Mouse (Mus musculus) embryonic facial prominence, embryonic 12.5 days (tissue): ENCODE measurements around the gene Cd79b. TPM values are rescaled to one million over a fixed set of nuclear protein-coding genes. Genes with fewer than 3 reads are reported as not detected.

Experiments used
- ATAC-seq: fragments of 200-750 bp; cut with Nextera tagmentation; 2 replicates; pipeline ENCODE4 v1.8.0; 2017; ENCODE audit not compliant: insufficient number of reproducible peaks, insufficient read depth, low FRiP score, low TSS enrichment
- H3K27ac ChIP-seq: fragments of 300-500 bp; sonication (generic); 2 replicates; pipeline ENCODE4 v1.5.1; 2016; ENCODE audit warnings: mild to moderate bottlenecking
- H3K27me3 ChIP-seq: fragments of 300-500 bp; sonication (generic); 2 replicates; pipeline ENCODE4 v1.6.1; 2016; ENCODE audit warnings: mild to moderate bottlenecking, moderate library complexity
- H3K36me3 ChIP-seq: fragments of 300-500 bp; sonication (generic); 2 replicates; pipeline ENCODE4 v1.6.1; 2016; ENCODE audit warnings: mild to moderate bottlenecking
- H3K4me1 ChIP-seq: fragments of 300-500 bp; sonication (generic); 2 replicates; pipeline ENCODE4 v1.6.1; 2016
- H3K4me2 ChIP-seq: fragments of 300-500 bp; sonication (generic); replicated peaks from 2 replicates; pipeline ENCODE4 v1.6.1; 2016; ENCODE audit warnings: mild to moderate bottlenecking, moderate library complexity
- H3K4me3 ChIP-seq: fragments of 300-500 bp; sonication (generic); 2 replicates; pipeline ENCODE4 v1.5.1; 2016; ENCODE audit warnings: mild to moderate bottlenecking
- H3K9ac ChIP-seq: fragments of 300-500 bp; sonication (generic); 2 replicates; pipeline ENCODE4 v1.6.1; 2016; ENCODE audit warnings: mild to moderate bottlenecking, moderate library complexity
- H3K9me3 ChIP-seq: fragments of 300-500 bp; sonication (generic); 2 replicates; pipeline ENCODE4 v1.6.1; 2016; ENCODE audit warnings: mild to moderate bottlenecking, moderate library complexity
- WGBS: fragments of 180-500 bp; shearing (Covaris S2); methylation state at CpG from one replicate; pipeline ENCODE4 v1.1.7; 2016; 5-methylcytosine and 5-hydroxymethylcytosine counted together
- polyA plus RNA-seq: library from polyadenylated mRNA; unstranded; fragments of >200 nt; fragmentation: Nextera tagmentation; extraction: Ambion mirVana; gene quantifications from 2 replicates; pipeline ENCODE4 v1.2.1, GENCODE M21; 2016

Gene Cd79b
- polyA plus RNA-seq, 1 experiment from 2014 or later: 1.7 TPM

DNA sequence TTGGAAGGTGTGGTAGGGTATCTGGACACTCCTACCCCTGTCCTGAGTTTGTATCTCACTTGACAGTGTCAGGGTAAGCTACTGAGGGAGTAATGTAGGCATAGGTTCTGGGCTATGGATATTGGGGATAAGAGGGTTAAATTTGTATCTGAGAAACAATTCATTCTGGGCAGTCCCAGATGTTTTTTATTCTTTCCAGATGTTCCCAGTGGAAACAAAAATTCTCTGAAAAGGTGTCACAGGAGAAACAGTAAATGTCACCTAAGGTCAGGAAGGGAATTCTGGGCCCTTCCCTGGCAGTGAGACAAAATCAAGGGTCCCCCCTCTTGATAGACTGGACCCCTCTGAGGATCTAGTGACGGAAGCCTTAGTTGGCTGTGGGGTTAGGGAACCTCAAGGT, 1.9 kb upstream of the Cd79b start:
- Histone ChIP-seq H3K36me3 (no peaks in the 10 kb centered on the region), H3K4me3 (no peak overlapping the region), H3K9ac (no peak overlapping the region), H3K4me2 (no peak overlapping the region), H3K27me3 (no peaks in the 10 kb centered on the region), H3K27ac (no peak overlapping the region), H3K9me3 (no peaks in the 10 kb centered on the region), H3K4me1 (peaks cover 39% of the 10 kb centered on the region)
- ATAC-seq: no peak
- WGBS: 21% methylated on average over 1 of the region's 1 CpGs

DNA sequence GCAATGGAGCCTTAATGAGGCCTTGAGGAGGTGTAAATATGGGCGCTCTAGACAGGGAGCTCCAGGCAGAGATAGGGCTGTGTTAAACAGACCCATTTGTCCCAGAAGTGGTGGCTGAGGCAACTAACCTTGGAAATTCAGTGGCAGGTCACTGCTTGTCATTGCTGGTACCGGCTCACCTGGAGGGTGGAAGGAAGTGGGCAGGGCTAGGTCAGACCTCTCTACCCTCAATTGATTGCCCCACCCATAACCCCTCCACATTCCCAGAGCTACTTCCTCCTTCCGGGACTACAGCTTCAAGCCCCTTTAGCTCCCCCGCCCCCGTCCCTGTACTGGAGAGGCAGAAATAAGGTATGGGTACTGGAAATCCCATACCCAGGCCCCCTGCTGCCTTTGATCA, 1.0 kb downstream of the Cd79b start:
- 49% methylated on average over 5 of the region's 5 CpGs for WGBS
- peaks cover 37% of the 10 kb centered on the region for H3K4me1 ChIP-seq
- no peak overlapping the region for H3K4me3 ChIP-seq
- H3K9me3 ChIP-seq: no peaks in the 10 kb centered on the region
- H3K36me3 ChIP-seq: no peaks in the 10 kb centered on the region
- H3K27ac ChIP-seq: no peak overlapping the region
- ATAC-seq: no peak
- no peak overlapping the region for H3K9ac ChIP-seq
- H3K27me3 ChIP-seq: no peaks in the 10 kb centered on the region
- H3K4me2 ChIP-seq: no peak overlapping the region

DNA sequence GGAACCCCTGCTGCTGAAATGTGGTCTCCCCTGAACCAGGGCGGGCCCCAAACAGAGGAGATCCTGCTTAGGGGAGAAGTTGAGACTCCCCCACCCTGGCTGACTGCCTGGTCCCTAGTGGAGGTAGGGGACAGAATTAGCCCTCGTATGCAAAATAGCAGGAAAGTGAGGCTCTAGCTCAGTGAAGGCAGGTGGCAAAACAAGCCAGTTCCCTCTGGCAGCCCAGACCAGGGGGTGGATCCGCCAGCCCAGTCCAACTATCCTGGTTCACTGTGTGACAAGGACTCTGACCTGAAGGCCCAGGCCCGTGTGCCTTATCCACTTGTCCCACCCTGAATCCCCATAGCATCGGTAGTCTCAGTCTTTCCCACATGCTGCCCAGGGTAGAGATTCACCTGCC, 4.4 kb downstream of the Cd79b start:
- H3K27me3 ChIP-seq: no peaks in the 10 kb centered on the region
- H3K27ac ChIP-seq: no peak overlapping the region
- no peaks in the 10 kb centered on the region for H3K9me3 ChIP-seq
- no peak overlapping the region for H3K9ac ChIP-seq
- 61% methylated on average over 5 of the region's 5 CpGs for WGBS
- no peak overlapping the region for H3K4me2 ChIP-seq
- H3K4me1 ChIP-seq: peaks cover 16% of the 10 kb centered on the region
- no peaks in the 10 kb centered on the region for H3K36me3 ChIP-seq
- no peak overlapping the region for H3K4me3 ChIP-seq
- ATAC-seq: no peak

DNA sequence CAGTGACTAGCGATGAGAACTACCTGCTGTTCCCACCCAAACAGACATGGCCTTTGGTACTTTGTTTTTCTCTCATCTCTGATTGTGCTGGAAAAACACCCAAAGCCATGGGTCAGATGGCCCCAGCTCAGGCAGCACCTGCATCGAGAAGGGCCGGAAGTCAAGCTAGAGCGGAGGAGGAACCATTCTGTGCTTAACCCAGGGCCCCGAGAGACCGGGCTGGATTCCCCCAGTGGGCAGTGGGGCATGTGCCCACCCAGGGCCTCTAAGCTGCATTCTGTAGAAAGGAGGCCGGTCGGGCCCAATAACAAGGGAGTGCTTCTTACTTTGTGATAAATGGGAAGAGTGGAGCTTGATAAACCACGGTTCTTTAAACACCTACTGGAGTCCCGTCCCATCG, 6.4 kb downstream of the Cd79b start:
- WGBS: 81% methylated on average over 11 of the region's 11 CpGs

DNA sequence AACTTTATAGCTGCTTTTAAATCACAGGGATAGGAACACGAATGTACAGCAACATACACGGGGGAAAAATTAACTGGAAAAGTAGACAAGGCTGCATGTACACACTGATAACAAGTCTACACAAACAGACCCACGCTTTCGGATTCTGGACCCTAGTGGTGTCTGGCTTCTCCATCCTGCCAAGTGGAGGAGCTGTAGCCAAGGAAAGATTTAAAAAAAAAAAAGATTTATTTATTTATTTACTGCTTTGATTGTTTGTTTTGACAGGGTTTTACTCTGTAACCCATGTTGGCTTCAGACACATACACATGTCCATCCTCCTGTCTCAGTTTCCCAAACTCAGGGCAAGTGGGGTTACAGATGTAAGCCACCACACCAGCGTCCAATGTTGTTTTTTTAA, 7.1 kb downstream of the Cd79b start:
- H3K27me3 ChIP-seq: no peaks in the 10 kb centered on the region
- H3K4me2 ChIP-seq: no peak overlapping the region
- ATAC-seq: no peak
- WGBS: 79% methylated on average over 5 of the region's 5 CpGs
- no peak overlapping the region for H3K9ac ChIP-seq
- H3K36me3 ChIP-seq: no peaks in the 10 kb centered on the region
- no peaks in the 10 kb centered on the region for H3K4me1 ChIP-seq
- no peak overlapping the region for H3K27ac ChIP-seq
- no peaks in the 10 kb centered on the region for H3K9me3 ChIP-seq
- H3K4me3 ChIP-seq: no peak overlapping the region

More for the DNA sequence above, 6.4 kb downstream of the Cd79b start:
- ATAC-seq: no peak
- Histone ChIP-seq H3K4me1 (0 out of 2 replicates have a peak, but pooled peaks cover under 1% of the 10 kb centered on the region), H3K4me2 (no peak overlapping the region), H3K9ac (no peak overlapping the region), H3K9me3 (no peaks in the 10 kb centered on the region), H3K27ac (no peak overlapping the region), H3K4me3 (no peak overlapping the region), H3K27me3 (no peaks in the 10 kb centered on the region), H3K36me3 (no peaks in the 10 kb centered on the region)

DNA sequence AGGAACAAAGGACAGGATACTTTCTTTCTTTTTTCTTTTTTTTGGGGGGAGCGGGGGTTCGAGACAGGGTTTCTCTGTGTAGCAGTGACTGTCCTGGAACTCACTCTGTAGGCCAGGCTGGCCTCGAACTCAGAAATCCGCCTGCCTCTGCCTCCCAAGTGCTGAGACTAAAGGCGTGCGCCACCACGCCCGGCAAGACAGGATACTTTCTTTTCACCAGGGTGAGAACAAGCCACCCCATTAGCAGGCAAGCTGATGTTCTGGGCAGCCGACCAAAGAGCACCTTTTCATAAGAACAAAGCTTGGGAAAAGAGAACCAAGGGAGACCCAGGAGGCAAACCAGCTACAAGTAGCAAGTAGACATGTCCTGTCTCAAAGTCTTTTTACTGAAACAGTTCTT, 7.8 kb downstream of the Cd79b start:
- Histone ChIP-seq H3K9me3 (no peaks in the 10 kb centered on the region), H3K4me2 (no peak overlapping the region), H3K9ac (no peak overlapping the region), H3K4me3 (no peak overlapping the region), H3K4me1 (no peaks in the 10 kb centered on the region), H3K36me3 (no peaks in the 10 kb centered on the region), H3K27ac (no peak overlapping the region), H3K27me3 (no peaks in the 10 kb centered on the region)
- 90% methylated on average over 9 of the region's 9 CpGs for WGBS
- no peak for ATAC-seq

DNA sequence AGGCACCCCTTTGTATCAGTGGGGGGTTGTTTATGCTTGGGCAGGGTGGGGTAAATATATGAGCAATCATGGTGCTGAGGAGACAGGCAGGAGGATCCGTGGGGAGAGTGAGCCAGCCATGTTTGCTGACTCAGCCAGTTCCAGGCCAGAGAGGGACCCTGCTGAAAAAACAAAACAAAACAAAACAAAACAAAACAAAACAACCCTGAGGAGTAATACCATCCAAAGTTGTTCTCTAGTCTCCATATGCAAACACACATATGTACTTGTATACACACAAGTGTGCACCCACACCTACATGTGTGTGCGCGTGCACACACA, 8.5 kb downstream of the Cd79b start:
- no peak for ATAC-seq
- Histone ChIP-seq H3K9ac (no peak overlapping the region), H3K4me1 (no peaks in the 10 kb centered on the region), H3K4me2 (no peak overlapping the region), H3K27ac (no peak overlapping the region), H3K9me3 (no peaks in the 10 kb centered on the region), H3K4me3 (no peak overlapping the region), H3K36me3 (no peaks in the 10 kb centered on the region), H3K27me3 (no peaks in the 10 kb centered on the region)
- 80% methylated on average over 3 of the region's 3 CpGs for WGBS

DNA sequence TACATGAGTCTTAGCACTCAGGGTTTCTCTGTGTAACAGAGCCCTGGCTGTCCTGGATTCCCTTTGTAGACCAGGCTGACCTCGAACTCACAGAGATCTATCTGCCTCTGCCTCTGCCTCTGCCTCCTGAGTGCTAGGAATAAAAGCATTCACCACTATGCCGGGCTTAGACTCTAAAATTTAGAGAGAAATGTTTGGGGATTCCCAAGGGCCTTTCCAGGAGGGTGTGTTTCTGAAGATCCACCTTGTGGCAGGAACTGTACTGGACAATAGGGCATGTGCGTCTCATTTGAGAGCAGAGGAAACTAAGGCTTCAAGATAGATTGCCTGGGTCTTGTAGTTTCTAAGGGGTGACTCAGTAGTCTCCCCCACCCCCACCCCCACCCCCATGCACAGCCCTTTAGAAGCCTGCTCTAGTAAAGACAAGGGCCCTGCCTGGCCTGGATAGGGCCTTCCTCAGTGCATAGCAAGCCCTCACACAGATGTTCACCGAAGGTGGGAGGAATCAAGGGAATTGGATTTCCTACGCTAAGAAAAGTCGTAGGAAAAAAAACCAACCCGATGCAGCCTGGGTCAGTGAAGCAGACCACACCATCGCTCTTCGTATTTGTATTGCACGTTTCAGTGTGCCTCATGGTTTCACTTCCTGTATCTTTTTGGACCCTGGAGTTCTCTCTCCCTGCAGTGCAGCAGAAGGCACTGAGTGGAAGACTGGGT, 9.1 kb downstream of the Cd79b start:
- Histone ChIP-seq H3K36me3 (no peaks in the 10 kb centered on the region), H3K27ac (no peak overlapping the region), H3K27me3 (no peaks in the 10 kb centered on the region), H3K4me2 (no peak overlapping the region), H3K9ac (no peak overlapping the region), H3K4me1 (no peaks in the 10 kb centered on the region), H3K9me3 (no peaks in the 10 kb centered on the region), H3K4me3 (no peak overlapping the region)
- 75% methylated on average over 10 of the region's 10 CpGs for WGBS
- no peak for ATAC-seq

DNA sequence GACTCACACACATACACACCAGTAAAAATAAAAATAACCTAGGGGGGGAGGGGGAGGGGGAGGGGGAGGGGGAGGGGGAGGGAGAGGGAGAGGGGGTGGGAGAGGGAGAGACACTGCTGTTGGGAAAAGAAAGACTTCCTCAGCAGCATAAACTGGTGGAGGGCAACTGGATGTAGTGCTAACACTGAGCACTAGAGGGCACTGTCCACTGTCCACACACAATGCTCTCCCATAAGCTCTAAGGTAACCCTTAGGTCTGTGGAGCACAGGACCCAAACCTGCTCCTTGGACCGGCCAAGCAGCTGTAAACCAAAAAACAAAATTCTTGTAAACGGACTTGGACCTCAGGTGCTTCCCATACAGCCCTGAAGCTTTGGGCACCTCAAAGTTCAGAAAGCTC, 11.9 kb downstream of the Cd79b start:
- no peak for ATAC-seq
- Histone ChIP-seq H3K27me3 (no peaks in the 10 kb centered on the region), H3K9me3 (no peaks in the 10 kb centered on the region), H3K4me3 (no peak overlapping the region), H3K9ac (no peak overlapping the region), H3K4me1 (no peaks in the 10 kb centered on the region), H3K4me2 (no peak overlapping the region), H3K27ac (no peak overlapping the region), H3K36me3 (no peaks in the 10 kb centered on the region)
- 17% methylated on average over 2 of the region's 2 CpGs for WGBS

DNA sequence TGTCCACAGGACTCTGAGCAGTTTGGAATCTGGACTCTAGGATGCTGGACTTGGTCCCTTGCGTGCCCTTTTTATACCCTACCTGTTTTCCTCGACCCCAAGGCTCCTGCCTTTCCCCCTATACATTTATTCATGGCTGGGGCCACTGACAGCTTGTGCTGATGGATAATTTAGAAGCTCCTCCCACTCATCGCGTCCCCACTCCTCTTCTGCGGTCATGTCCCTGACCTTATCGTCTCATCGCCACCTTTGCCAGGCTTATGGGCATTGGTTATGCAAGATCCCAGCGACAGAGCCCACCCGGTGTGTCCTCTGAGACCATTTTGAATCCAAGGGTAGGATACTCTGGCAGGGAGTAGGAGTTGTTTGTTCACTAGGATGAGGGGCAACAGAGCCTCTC, 12.8 kb downstream of the Cd79b start, which contains the start of gene Gh:
Gh (minus strand) TSS at position 101 of the 400 bp plus-strand sequence.
- H3K4me1 ChIP-seq: no peaks in the 10 kb centered on the region
- H3K9me3 ChIP-seq: no peaks in the 10 kb centered on the region
- H3K36me3 ChIP-seq: no peaks in the 10 kb centered on the region
- no peak within 1 kb of the TSS; the same call in 1 of the 2 replicates for H3K9ac ChIP-seq
- no peak within 1 kb of the TSS for H3K27ac ChIP-seq
- ATAC-seq: no peak
- 83% methylated on average over 9 of the region's 9 CpGs for WGBS
- H3K27me3 ChIP-seq: no peaks in the 10 kb centered on the region
- no peak within 1 kb of the TSS for H3K4me2 ChIP-seq
- H3K4me3 ChIP-seq: no peak within 1 kb of the TSS

DNA sequence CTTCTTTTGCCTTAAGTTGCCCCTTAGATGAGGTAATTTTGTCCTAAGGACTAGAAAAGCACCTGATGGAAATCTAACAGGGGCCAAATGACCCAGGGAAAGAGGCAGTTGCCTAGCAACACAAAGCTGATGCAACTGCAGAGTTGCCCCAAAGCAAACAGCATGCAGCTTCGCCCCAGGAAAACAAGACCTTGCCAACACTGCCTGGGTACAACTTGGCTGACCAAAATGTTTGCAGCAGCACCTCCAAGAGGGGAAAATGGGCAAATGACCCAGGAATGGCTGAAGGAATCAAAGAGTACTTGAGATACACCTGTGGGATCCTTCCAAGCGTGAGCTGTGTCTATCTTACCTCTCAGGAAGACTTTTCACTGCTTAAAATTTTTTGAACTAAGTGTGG, 22.7 kb downstream of the Cd79b start:
- H3K27ac ChIP-seq: no peak overlapping the region
- 0 out of 2 replicates have a peak, but pooled peaks cover 2% of the 10 kb centered on the region for H3K4me1 ChIP-seq
- 85% methylated on average over 2 of the region's 2 CpGs for WGBS
- no peak overlapping the region for H3K4me2 ChIP-seq
- no peaks in the 10 kb centered on the region for H3K9me3 ChIP-seq
- H3K4me3 ChIP-seq: no peak overlapping the region
- H3K9ac ChIP-seq: no peak overlapping the region
- H3K27me3 ChIP-seq: no peaks in the 10 kb centered on the region
- no peak for ATAC-seq
- no peaks in the 10 kb centered on the region for H3K36me3 ChIP-seq

DNA sequence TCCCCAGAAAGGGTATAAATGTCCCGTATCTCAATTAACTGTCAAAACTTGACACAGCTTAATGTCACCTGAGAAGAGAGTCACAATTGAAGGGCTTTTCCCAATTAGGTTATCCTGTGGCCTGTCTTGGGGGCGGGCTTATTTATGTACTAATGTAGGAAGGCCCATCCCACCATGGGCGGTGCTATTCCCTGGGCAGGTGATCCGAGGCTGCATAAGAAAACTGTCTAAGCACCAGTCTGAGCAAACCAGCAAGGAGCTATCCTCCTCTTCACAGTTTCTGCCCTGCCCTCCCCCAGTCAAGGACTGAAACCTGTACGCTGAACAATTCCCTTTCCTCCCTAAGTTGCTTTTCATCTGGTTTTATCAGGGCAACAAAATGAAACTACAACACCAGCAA, 24.2 kb downstream of the Cd79b start:
- no peak overlapping the region for H3K27ac ChIP-seq
- no peak for ATAC-seq
- no peak overlapping the region for H3K4me2 ChIP-seq
- no peak overlapping the region for H3K9ac ChIP-seq
- H3K4me3 ChIP-seq: no peak overlapping the region
- H3K36me3 ChIP-seq: no peaks in the 10 kb centered on the region
- H3K27me3 ChIP-seq: no peaks in the 10 kb centered on the region
- no peaks in the 10 kb centered on the region for H3K9me3 ChIP-seq
- 0 out of 2 replicates have a peak, but pooled peaks cover 2% of the 10 kb centered on the region for H3K4me1 ChIP-seq
- 89% methylated on average over 5 of the region's 5 CpGs for WGBS
